Mouse (Mus musculus): ENCODE results near the gene Slco6d1.

- no peak for TF ChIP-seq CTCF (IDR thresholded peaks at IDR 0.05; ENCODE audit: low read depth)
- no peak for TF ChIP-seq EP300 (IDR thresholded peaks at IDR 0.05; ENCODE audit: low read depth)
These were observed 27.0 kb downstream of the Slco6d1 start for GRCm38 (mm10) chr1:98447929-98448328.
